Mouse (Mus musculus) adrenal gland, adult 2 months (tissue): Measurements from ENCODE around the gene Rps24. TPM values are rescaled to one million over a fixed set of nuclear protein-coding genes. Genes with fewer than 3 reads are reported as not detected.
"Not testable (repeated sequence)": the region's sequence is repeated elsewhere in the genome, so short reads cannot be mapped to it uniquely, and the experiment has no call there.

Experiments used
- DNase-seq: peaks from one replicate; pipeline ENCODE4 v3.0.0; 2021
- long read RNA-seq: library from polyadenylated mRNA; stranded (forward); transcript quantifications from one replicate; pipeline ENCODE4 v2.0.0, GENCODE M21; 2021
- polyA plus RNA-seq: library from polyadenylated mRNA; depleted of rRNA; stranded (reverse); fragments of >200 nt; gene quantifications from 2 replicates; pipeline ENCODE4 v1.2.3, GENCODE M21; 2012; rRNA removed
- total RNA-seq, 2 experiments: library from RNA; stranded (reverse); gene quantifications; 2 replicates each; pipeline ENCODE4 v1.2.3; 2021

Gene Rps24
- total RNA-seq: 1,000 to 10,000 TPM; 1,786 to 2,185 TPM
- 71.2 and 105 TPM in 2 replicates for polyA plus RNA-seq
- long read RNA-seq, transcript Rps24-210 (5 exons, 1,613 nt): major isoform, 6 of 77 reads
- long read RNA-seq, partial matches to known transcripts: 15 of 77 reads
- long read RNA-seq, other reads (novel, unspliced or antisense): 55 of 77 reads

GRCm38 (mm10) chr14:24486773-24487227 is at the start of gene Rps24, which contains the start of gene Polr3a:
Rps24 (plus strand) TSS chr14:24487125.
Polr3a (minus strand) TSS chr14:24487058.
- DNase-seq: peak; percentile 93

GRCm38 (mm10) chr14:24443529-24443928 is 43.4 kb upstream of the Rps24 start:
- not testable (repeated sequence) for DNase-seq

- DNase-seq: no peak
Observed at GRCm38 (mm10) chr14:24458191-24458590, 28.7 kb upstream of the Rps24 start.

- DNase-seq: peak; percentile 33
Observed at GRCm38 (mm10) chr14:24468806-24469205, 18.1 kb upstream of the Rps24 start.

- DNase-seq: no peak
Observed at GRCm38 (mm10) chr14:24486241-24486767, 621 bp upstream of the Rps24 start.

DNA sequence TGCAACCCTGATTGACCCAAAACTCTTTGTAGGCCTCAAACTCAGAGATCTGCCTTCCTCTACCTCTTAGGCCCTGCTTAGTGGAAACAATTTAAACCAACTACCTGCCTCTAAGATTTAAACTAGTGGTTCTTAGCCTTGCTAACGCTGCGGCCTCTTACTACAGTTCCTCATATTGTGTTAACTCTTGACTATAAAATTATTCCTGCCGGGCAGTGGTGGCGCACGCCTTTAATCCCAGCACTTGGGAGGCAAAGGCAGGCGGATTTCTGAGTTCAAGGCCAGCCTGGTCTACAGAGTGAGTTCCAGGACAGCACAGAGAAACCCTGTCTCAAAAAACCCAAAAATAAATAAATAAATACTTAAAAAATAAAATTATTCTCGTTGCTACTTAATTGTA is 2.8 kb downstream of the Rps24 start:
- not testable (repeated sequence) for DNase-seq

DNA sequence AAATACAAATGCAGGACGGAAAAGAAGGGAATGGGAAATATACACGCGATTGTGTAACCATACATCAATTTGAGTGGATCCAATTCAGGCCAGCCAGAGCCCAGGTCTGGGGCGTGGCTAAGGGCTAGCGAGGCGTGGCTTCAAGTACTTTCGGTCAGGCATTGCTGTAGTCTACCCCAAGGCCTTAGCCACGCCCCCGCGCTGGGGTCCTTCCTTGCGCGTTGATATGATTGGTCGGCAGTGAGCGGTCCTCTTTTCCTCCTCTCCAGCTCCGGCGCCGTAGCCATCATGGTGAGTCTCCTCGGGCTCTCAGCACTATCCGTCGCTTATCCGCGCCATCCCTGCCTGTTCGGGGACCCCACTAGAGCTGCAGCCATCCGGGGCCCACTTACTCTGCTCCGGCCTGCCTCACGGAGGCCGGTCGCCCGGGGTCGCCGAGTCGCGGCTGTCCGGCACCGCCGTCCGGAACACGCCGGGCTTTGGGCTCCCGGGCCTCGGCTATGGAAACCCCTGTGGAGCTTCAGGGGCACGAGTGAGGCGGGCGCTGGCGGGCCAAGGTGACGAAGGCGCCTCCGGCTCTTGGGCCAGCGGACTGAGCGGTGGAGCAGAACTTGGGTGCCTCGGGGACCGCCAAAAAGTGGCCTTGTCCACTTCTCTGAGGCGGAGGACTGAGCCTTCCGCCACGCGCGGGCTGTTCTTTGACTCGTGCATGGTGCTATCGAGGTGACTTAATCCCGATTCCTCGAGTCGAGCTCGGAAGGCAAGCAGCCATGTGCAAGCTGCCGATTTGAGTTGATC is 3.7 kb downstream of the Rps24 start:
- DNase-seq: peak; percentile 95

- DNase-seq: no peak
Observed at GRCm38 (mm10) chr14:24491266-24491981, 4.5 kb downstream of the Rps24 start.

DNA sequence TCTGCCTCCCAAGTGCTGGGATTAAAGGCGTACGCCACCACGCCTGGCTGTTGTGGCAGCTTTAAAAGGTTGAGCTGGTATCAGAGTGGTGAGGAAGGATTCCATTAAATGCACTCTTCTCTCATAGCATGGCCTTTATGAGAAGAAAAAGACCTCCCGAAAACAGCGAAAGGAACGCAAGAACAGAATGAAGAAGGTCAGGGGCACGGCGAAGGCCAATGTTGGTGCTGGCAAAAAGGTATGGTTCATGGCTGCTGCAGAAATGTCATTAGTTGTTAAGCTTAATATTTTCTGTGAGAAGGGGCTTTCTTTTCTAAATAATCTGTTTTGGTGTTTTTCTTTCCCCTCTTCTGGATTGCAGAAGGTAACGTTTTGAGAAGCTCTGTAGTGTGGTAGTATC is 6.3 kb downstream of the Rps24 start:
- peak; percentile 63 for DNase-seq

DNA sequence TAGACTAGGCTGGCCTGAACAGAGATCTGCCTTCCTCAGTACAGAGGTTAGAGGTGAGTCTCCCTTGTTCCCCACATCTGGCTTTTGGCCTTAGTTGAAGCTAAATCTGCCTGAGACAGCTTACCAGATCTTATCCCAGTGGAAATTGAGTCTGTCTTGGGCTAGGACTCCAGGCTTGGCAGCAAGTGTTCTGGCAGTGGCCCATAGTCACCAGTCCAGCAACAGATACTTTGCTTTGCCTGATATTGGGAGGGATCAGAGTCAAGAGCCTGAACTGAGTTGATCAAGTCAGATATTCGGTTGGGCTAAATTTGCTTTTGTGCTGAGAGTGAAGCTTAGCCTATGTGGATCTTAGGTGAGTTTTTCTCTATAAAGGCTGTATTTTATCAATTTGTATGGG is 9.6 kb downstream of the Rps24 start:
- DNase-seq: no peak

GRCm38 (mm10) chr14:24497443-24497842 is 10.5 kb downstream of the Rps24 start:
- no peak for DNase-seq

GRCm38 (mm10) chr14:24498561-24499255 is 11.8 kb downstream of the Rps24 start:
- DNase-seq: peak; percentile 72

- no peak for DNase-seq
Observed at GRCm38 (mm10) chr14:24499478-24499877, 12.6 kb downstream of the Rps24 start.

GRCm38 (mm10) chr14:24500091-24500844 is 13.3 kb downstream of the Rps24 start:
- peak; percentile 86 for DNase-seq

DNA sequence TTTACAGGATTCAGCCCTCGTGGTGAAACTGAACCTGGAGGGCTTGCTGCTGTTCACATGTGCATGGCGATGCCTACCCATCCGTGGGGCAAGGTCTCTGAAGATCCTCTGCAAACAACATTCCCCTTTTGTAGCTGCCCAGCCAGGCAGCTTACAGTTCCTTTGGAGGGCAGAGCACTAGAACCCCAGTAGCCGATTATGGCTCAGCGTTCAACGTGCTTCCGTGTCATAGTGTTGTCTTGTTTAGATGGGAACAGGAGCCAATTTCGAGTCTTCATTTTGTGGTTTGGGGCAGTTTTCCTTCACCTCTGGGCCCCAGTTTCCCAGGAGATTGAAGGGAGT is 13.9 kb downstream of the Rps24 start:
- DNase-seq: no peak

GRCm38 (mm10) chr14:24501256-24501655 is 14.3 kb downstream of the Rps24 start:
- DNase-seq: no peak

GRCm38 (mm10) chr14:24507452-24508069 is 20.6 kb downstream of the Rps24 start:
- DNase-seq: no peak

DNA sequence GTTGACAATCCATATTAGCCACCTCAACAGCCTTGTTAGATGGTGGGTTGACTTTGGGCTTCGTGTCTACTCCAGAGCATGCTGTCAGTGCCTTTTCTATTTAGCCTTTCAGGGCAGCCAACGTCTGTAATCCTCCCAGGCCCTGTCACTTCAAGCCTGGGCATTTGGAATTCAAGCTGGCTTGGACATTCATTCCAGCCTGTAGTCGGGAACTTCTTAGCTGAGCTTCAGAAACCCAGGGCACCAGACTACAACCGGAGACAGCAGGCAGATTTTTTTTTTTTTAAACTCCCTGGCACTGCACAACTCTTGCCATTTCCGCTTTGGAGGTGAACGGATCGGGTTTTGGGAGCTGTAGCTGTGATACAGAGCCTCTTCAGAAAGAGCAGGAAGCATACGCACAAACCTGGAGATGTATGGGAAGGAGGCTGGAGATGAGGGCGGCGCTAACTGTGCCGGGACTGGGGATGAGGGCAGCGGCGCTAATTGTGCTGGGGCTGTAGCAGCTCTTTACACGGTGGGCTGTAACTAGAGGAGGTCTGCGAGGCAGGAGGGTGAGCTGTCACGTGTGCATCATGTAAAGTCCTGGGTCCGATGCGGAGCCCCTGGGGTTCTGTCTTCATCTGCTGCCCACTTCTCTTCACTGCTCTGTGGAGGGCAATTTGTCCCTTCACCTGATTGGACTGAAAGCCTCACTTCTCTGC is 21.3 kb downstream of the Rps24 start:
- no peak for DNase-seq

- no peak for DNase-seq
Observed at GRCm38 (mm10) chr14:24509557-24509956, 22.6 kb downstream of the Rps24 start.

GRCm38 (mm10) chr14:24510218-24510617 is 23.3 kb downstream of the Rps24 start:
- DNase-seq: no peak
